Mouse (Mus musculus) induced T-regulatory cell, adult 2 months (primary cell): ENCODE measurements around the gene Pibf1.
A peak's percentile ranks its signal among the peaks of the same experiment; 100 is the strongest.

Experiments
- DNase-seq: peaks from one replicate; pipeline ENCODE4 v3.0.0-alpha.2; 2012; ENCODE audit warnings: low read depth

Gene Pibf1

GRCm38 (mm10) chr14:99266749-99267148, 167.5 kb downstream of the Pibf1 start:
- DNase-seq, result no peak

- no peak for DNase-seq
These were observed 174.8 kb downstream of the Pibf1 start for GRCm38 (mm10) chr14:99274056-99274455.

GRCm38 (mm10) chr14:99275827-99276226, 176.6 kb downstream of the Pibf1 start:
- DNase-seq, result no peak

GRCm38 (mm10) chr14:99278312-99278711, 179.1 kb downstream of the Pibf1 start:
- DNase-seq, result no peak

GRCm38 (mm10) chr14:99278763-99279486, 179.7 kb downstream of the Pibf1 start:
- no peak for DNase-seq

- DNase-seq, result no peak
These were observed 181.2 kb downstream of the Pibf1 start for GRCm38 (mm10) chr14:99280399-99280798.

- DNase-seq, result no peak
These were observed 181.7 kb downstream of the Pibf1 start for GRCm38 (mm10) chr14:99280825-99281433.

- DNase-seq, result no peak
These were observed 186.3 kb downstream of the Pibf1 start for GRCm38 (mm10) chr14:99285486-99285885.

- DNase-seq, result no peak
These were observed 193.0 kb downstream of the Pibf1 start for GRCm38 (mm10) chr14:99292176-99292575.

GRCm38 (mm10) chr14:99294424-99294823, 195.2 kb downstream of the Pibf1 start:
- DNase-seq, result no peak

GRCm38 (mm10) chr14:99295606-99296341, 196.6 kb downstream of the Pibf1 start:
- no peak for DNase-seq

GRCm38 (mm10) chr14:99298385-99299021, 199.3 kb downstream of the Pibf1 start, which contains the start of gene Klf5:
Klf5 (plus strand) TSS chr14:99298691.
- DNase-seq, result peak; percentile 74

GRCm38 (mm10) chr14:99299022-99299481, 199.8 kb downstream of the Pibf1 start:
- peak; percentile 12 for DNase-seq

GRCm38 (mm10) chr14:99299701-99300191, 200.5 kb downstream of the Pibf1 start:
- peak; percentile 2 for DNase-seq

- no peak for DNase-seq
These were observed 202.2 kb downstream of the Pibf1 start for GRCm38 (mm10) chr14:99301472-99301871.
